Mouse (Mus musculus) kidney, postnatal 36 days (tissue): ENCODE measurements around the gene Leng9.

Experiments
- DNase-seq, 2 experiments: peaks; one replicate each; pipeline ENCODE4 v3.0.0; 2021 to 2022; ENCODE audit warnings: mixed read lengths in 2 of 2

Gene Leng9

DNA sequence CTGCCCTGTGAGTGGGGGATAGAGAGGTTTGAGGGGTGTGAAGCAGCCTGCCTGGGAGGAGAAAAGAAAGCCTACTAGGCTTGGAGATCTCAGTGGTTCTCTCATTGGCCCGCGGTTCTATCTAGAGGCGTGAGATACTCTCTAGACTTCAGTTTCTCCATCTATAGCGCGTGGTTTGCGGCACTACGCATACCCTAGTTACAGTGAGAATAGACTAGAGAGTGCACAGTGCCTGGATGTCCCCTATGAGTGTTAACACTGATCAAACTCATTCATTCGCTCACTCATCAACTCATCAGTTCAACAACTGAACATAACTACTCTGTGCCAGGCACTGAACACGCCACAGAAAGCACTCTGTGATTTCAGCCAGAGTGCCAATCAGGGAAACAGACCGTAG, 27.4 kb downstream of the Leng9 start:
- DNase-seq, result no peak

DNA sequence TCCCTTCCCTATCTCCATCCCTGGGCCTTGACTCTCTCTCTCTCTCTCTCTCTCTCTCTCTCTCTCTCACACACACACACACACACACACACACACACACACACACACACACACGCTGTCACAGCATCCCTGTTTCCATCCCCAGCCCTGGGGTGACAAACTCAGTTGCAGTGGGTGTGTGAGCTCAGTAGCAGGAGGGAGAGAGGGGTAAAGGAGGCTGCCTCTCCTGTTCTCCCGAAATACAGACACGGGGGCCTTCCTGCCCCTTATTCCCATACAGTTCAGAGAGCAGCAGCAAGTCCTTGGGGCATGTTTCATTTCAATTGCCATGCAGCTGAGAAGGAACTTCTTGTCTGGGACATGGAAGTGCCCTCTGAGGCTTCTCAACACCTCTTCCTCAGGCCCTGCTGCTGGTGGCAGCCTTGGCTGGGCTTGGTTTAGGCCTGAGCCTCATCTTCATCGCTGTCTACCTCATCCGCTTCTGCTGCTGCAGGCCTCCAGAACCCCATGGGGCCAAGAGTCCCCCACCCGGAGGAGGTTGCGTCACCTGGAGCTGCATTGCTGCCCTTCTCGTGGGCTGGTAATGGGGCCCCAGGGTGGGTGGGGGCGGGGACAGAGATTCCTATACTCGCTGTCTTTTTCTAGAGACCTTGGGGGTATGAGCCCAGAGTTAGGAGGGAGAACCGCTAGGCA, 28.0 kb downstream of the Leng9 start:
- no peak for DNase-seq

DNA sequence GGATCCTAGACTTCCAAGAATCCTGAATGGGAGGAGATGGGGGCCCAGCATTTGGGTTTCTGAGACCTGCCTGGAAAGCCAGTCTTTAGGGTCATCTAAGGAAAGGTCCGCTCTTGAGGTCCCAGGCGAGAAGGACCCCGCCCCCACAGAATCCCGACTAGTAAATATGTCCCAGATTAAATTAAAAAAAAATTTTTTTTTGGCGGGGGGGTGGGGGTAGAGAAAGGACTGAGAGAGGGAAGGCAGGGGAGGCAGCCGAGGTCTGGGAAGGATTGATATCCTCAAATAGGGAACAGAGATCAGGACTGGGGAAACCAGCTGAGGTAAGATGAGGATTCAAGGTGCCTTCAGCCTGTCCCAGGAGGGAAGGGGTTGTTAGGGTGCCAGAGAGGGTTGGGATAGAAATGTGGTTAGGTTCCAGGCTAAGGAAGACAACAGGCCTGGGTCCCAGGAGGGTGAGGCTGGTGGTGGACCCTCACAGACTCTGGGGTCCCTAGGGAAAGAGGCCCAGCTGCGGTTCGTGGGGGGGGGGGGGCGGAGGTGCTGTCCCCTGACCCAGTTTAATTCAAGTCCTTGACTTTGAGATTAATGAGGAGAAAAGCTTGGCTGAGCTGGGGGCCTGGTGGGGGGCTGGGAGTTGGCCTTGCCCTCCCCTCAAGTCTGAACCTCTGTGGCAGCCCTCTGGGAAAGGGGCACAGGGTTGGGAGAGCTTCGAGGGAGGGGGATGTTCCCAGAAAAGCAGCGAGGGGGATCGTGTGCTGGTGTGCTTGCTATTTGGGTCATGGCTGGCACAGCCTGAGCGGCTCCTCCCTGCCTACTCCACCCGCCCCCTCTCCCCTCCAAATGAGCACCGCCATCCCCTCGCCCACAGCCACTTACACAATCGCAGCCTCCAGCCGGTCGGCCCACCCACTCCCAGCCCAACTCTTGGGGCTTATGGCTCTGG, 29.9 kb downstream of the Leng9 start:
- DNase-seq, result no peak

DNA sequence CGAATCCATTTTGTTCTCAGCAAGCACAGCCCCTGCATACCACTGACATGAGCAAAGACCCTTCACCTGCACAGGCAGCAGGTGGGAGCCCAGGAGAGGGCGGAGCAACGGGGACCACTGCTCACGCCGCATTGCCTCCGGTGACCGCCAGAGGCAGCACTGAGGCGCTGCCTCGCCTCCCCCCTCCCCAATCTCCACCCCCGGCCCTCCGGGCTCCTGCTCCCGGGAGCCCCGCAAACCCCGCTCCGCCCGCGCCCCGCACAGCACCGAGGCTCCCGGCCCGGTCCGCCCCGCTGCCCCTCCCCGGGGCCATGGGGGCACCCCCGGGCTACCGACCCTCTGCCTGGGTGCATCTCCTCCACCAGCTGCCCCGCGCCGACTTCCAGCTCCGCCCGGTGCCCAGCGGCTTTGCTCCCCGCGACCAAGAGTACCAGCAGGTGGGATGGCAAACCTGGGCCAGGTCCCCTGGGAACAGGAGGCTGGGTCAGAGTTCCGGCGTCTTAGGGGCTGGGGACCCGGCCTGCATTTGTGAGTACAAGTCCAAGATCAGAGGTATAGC, 30.8 kb downstream of the Leng9 start, which contains the start of gene Ttyh1:
Ttyh1 (plus strand) TSS at position 65 of the 559 bp plus-strand sequence.
- peak in 1 of 2 experiments; percentile 41 for DNase-seq

DNA sequence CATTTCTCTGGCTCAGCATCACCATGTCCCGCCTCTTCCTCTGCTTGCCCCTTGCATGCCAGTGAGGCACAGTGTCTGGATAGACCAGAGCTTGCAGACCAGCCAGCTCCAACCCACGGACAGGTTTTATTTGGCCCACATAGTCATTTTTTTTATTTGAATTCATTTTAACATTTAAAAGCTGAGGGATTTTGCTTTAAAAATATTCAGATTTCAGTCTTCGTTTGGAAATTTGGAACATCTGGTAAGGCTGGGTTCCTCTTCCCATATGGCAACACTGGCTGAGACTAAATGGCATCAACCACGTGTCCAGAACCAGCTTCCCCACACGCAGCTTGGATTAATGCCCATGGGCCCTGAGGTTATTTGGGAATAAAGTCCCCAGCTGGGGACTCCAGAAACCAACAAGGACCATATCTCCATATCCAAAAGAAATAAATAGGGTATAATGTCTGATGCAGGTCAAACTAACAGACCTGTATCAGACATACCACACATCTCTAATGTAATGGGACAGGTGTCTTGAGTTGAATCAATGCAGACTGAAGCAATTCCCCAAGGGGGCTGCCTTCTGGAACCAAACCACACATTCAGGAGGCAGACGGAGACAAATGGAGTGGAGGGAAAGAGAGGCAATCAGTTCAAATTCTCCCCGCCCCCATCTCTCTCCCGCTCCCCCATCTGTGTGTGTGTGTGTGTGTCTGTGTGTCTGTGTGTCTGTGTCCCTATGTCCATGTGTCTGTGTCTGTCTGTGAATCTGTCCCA, 32.9 kb downstream of the Leng9 start:
- no peak for DNase-seq

DNA sequence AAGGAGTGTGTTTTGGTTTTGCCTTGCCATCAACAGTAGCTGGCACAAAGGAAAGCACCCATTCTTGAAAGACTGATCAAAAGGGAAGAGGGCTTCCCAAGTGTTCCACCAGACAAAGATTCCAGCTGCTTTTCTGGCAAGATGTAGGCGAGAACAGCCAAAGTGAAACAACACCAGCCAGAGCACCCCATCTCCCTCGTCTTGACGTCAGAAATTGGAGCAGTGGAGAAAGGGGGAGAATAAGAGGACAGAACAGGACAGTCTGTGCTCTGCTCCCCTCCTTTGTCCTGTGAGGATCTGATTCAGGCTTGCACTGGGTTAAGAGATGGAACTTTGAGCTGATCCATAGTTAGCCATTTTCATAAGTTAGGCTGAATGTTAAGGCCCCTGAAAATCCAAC, 38.4 kb downstream of the Leng9 start:
- DNase-seq, result no peak

DNA sequence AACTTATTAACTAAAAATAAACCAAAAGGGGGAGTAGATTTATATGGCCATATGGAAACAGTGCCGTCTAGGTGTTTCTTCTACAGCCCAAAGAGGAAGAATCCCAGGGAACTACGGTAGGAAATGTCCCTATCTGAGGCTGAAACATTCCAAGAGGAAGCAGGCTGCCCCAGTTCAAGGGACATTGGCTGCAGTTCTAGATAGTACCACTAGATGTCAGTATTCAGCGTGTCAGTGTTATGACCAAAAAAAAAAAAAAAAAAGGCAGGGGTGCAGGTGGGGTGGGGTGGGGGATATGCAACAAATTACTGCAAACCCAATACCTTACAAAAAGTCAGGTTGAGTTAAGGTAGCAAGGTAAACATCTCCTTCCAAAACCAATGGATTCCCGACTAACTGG, 46.8 kb downstream of the Leng9 start:
- peak; percentile 34 to 48 for DNase-seq

DNA sequence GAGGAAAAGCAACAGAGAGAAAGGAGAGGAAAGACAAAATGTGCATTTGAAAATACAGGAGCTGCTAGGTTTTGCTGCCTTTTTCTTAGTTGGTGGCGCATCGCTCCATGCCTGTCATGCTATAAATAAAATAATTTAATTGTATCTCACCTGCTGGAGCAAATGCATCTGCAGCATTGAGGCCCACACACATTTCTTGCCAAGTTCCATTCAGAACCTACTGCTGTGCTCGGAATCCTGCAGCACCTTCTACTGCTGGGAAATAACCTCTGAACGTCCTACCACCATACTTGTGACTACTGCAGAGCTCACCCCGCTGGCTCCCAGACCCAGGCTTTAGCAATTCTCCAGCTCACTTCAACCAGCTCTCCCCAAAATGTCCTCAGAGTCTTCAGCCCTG, 49.0 kb downstream of the Leng9 start:
- no peak for DNase-seq

DNA sequence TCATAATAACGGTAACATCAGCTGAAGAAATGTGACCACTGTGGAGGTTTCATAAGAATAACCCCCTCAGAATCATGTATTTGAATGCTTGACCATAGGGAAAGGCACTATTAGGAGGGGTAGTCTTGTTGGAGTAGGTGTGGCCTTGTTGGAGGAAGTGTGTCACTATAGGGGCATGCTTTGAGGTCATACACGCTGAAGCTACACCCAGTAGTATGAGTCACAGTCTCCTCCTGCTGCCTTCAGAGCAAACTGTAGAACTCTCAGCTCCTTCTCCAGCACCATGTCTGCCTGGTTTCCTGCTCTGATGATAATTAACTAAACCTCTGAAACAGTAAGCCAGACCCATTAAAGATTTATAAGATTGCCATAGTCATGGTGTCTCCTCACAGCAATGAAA, 51.3 kb downstream of the Leng9 start:
- DNase-seq, result no peak

DNA sequence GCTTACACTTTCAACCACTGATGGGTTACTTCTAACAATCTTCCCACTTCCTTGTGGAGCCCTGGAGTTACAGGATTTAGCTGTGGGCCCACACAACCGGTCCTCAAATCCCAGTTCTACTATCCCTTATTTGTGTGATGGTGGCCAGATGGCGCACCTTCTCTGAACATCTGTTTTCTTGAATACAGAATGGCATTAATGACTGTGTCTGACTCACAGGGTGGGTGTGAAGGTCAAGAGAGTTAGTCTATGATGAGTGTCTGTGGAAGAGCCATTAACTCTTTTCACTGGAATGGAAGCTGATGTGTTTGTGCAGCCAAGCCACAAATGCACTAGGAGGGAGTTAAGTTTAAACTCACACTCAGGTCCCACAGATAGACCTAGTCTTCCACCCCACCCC, 51.9 kb downstream of the Leng9 start:
- no peak for DNase-seq
